Mouse (Mus musculus) lung, adult 2 months (tissue): Measurements from ENCODE around the gene Pitpnc1.

Experiments
- CTCF ChIP-seq: fragments of 200-500 bp; IDR thresholded peaks from 2 replicates; pipeline ENCODE4 v1.5.1; 2011; ENCODE audit warnings: mild to moderate bottlenecking, low read length, control low read depth; ENCODE audit not compliant: insufficient read depth
- POLR2A ChIP-seq: fragments of 200-500 bp; IDR thresholded peaks from 2 replicates; pipeline ENCODE4 v1.6.1; 2011; ENCODE audit warnings: low read depth, mild to moderate bottlenecking, control low read depth, low read length, borderline replicate concordance; ENCODE audit errors: extremely low read depth

DNA sequence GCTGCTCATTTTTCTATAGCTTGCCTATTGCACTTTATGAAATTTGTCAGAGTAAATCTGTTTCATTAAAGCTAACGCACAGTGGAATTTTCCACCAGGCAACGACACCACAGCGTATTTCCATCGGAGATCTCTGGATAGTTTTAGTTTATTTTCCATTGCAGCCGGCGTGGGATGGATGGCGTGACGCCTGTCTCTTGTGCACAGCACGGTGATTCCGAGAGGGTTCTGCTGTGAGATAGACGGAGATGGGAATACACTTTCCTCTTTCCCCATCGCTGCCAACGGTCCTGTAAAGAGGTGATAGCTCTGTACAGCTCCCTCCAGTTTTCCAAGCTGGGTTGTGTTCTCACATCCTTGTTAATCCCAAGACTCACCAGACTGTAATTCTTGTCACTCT is 138.2 kb downstream of the Pitpnc1 start:
- no peak for TF ChIP-seq CTCF
- no peak for TF ChIP-seq POLR2A
